Mouse (Mus musculus): ENCODE measurements around the gene Cdk9. TPM values are rescaled to one million over a fixed set of nuclear protein-coding genes. Genes with fewer than 3 reads are reported as not detected.
A peak's percentile ranks its signal among the peaks of the same experiment; 100 is the strongest.

Cdk9 gene
- total RNA-seq, 2 experiments from 2014 or later: 46.5 to 133 TPM

GRCm38 (mm10) chr2:32736306-32736829, 23.5 kb upstream of the Cdk9 start:
- no peak for ATAC-seq (replicated peaks; ENCODE audit: low FRiP score, low TSS enrichment, poor library complexity, severe bottlenecking)

GRCm38 (mm10) chr2:32734933-32735332, 22.1 kb upstream of the Cdk9 start:
- ATAC-seq (replicated peaks; ENCODE audit: low FRiP score, low TSS enrichment, poor library complexity, severe bottlenecking): no peak

- no peak for ATAC-seq (replicated peaks; ENCODE audit: low FRiP score, low TSS enrichment, poor library complexity, severe bottlenecking)
These were observed 21.6 kb upstream of the Cdk9 start for GRCm38 (mm10) chr2:32734480-32734879.

GRCm38 (mm10) chr2:32732695-32733094, 19.8 kb upstream of the Cdk9 start:
- no peak for ATAC-seq (replicated peaks; ENCODE audit: low FRiP score, low TSS enrichment, poor library complexity, severe bottlenecking)

- ATAC-seq (replicated peaks; ENCODE audit: low FRiP score, low TSS enrichment, poor library complexity, severe bottlenecking): no peak
These were observed 19.0 kb upstream of the Cdk9 start for GRCm38 (mm10) chr2:32731911-32732310.

- no peak for ATAC-seq (replicated peaks; ENCODE audit: low FRiP score, low TSS enrichment, poor library complexity, severe bottlenecking)
These were observed 18.0 kb upstream of the Cdk9 start for GRCm38 (mm10) chr2:32730854-32731253.

- ATAC-seq (replicated peaks; ENCODE audit: low FRiP score, low TSS enrichment, poor library complexity, severe bottlenecking): no peak
These were observed 16.7 kb upstream of the Cdk9 start for GRCm38 (mm10) chr2:32729547-32729946.

GRCm38 (mm10) chr2:32728463-32728862, 15.6 kb upstream of the Cdk9 start:
- no peak for ATAC-seq (replicated peaks; ENCODE audit: low FRiP score, low TSS enrichment, poor library complexity, severe bottlenecking)

GRCm38 (mm10) chr2:32727435-32727834, 14.6 kb upstream of the Cdk9 start:
- peak; percentile 99 for ATAC-seq (replicated peaks; ENCODE audit: low FRiP score, low TSS enrichment, poor library complexity, severe bottlenecking)

- no peak for ATAC-seq (replicated peaks; ENCODE audit: low FRiP score, low TSS enrichment, poor library complexity, severe bottlenecking)
These were observed 12.2 kb upstream of the Cdk9 start for GRCm38 (mm10) chr2:32724832-32725790.

GRCm38 (mm10) chr2:32724149-32724548, 11.3 kb upstream of the Cdk9 start:
- ATAC-seq (replicated peaks; ENCODE audit: low FRiP score, low TSS enrichment, poor library complexity, severe bottlenecking): no peak

GRCm38 (mm10) chr2:32722581-32722980, 9.7 kb upstream of the Cdk9 start:
- no peak for ATAC-seq (replicated peaks; ENCODE audit: low FRiP score, low TSS enrichment, poor library complexity, severe bottlenecking)

- 0 out of 2 replicates have a peak, but pooled peaks have one; percentile 35 for ATAC-seq (replicated peaks; ENCODE audit: low FRiP score, low TSS enrichment, poor library complexity, severe bottlenecking)
These were observed 9.2 kb upstream of the Cdk9 start for GRCm38 (mm10) chr2:32722046-32722445.

- no peak for ATAC-seq (replicated peaks; ENCODE audit: low FRiP score, low TSS enrichment, poor library complexity, severe bottlenecking)
These were observed 7.9 kb upstream of the Cdk9 start, which contains the start of gene Sh2d3c for GRCm38 (mm10) chr2:32720681-32721229. Sh2d3c (plus strand) TSS chr2:32721055.

- ATAC-seq (replicated peaks; ENCODE audit: low FRiP score, low TSS enrichment, poor library complexity, severe bottlenecking): no peak
These were observed 7.2 kb upstream of the Cdk9 start for GRCm38 (mm10) chr2:32720053-32720452.

- ATAC-seq (replicated peaks; ENCODE audit: low FRiP score, low TSS enrichment, poor library complexity, severe bottlenecking): no peak
These were observed 5.9 kb upstream of the Cdk9 start for GRCm38 (mm10) chr2:32718761-32719160.

GRCm38 (mm10) chr2:32714987-32715425, 2.1 kb upstream of the Cdk9 start:
- ATAC-seq (replicated peaks; ENCODE audit: low FRiP score, low TSS enrichment, poor library complexity, severe bottlenecking): 0 out of 2 replicates have a peak, but pooled peaks have one; percentile 18

- no peak for ATAC-seq (replicated peaks; ENCODE audit: low FRiP score, low TSS enrichment, poor library complexity, severe bottlenecking)
These were observed 1.5 kb upstream of the Cdk9 start for GRCm38 (mm10) chr2:32714117-32714986.

- ATAC-seq (replicated peaks; ENCODE audit: low FRiP score, low TSS enrichment, poor library complexity, severe bottlenecking): peak; percentile 54
These were observed 316 bp downstream of the Cdk9 start for GRCm38 (mm10) chr2:32712586-32712933.
